Mouse (Mus musculus) C2C12 (cell line): Measurements from ENCODE around the gene Afm.

Source experiments
- CTCF ChIP-seq: IDR thresholded peaks from one replicate; pipeline ENCODE4 v1.5.1; 2011; ENCODE audit not compliant: control insufficient read depth, insufficient read depth, insufficient read length
- MAX ChIP-seq: IDR thresholded peaks from one replicate; pipeline ENCODE4 v1.6.1; 2011; ENCODE audit warnings: mild to moderate bottlenecking, control low read depth
- USF1 ChIP-seq: IDR thresholded peaks from one replicate; pipeline ENCODE4 v1.6.1; 2011; ENCODE audit warnings: low read depth, mild to moderate bottlenecking, control low read depth, moderate library complexity

DNA sequence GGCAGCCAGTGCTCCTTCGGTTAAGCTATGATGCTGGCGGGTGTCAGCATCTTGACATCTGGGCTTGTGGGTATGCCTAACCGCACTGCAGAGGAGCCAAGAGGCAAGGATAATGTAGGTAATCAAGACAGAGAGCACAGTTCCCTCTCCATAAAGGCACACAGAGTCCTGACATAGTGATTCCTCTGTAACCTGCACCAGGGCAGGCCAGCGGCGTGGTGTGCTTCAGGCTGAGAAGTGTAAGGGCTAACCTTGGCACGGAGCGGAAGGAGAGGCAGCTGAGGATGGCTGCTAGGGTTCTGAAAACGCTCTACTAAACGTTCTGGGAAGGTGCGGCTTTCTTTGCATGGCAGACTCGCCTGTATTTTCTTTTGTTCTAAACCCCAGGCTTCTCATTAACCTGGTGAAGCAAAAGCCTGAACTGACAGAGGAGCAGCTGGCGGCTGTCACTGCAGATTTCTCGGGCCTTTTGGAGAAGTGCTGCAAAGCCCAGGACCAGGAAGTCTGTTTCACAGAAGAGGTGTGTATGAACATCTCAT is 11.3 kb upstream of the Afm start:
- TF ChIP-seq CTCF: no peak
- TF ChIP-seq MAX: no peak
- TF ChIP-seq USF1: no peak
